Mouse (Mus musculus) liver, embryonic 14.5 days (tissue): ENCODE data around the gene Jade2. TPM values are rescaled to one million over a fixed set of nuclear protein-coding genes. Genes with fewer than 3 reads are reported as not detected.

Experiments
- ATAC-seq: fragments of 200-750 bp; cut with Nextera tagmentation; 2 replicates; pipeline ENCODE4 v1.8.0; 2017; ENCODE audit warnings: moderate number of reproducible peaks, mild to moderate bottlenecking, moderate library complexity; ENCODE audit not compliant: insufficient read depth
- DNase-seq, 3 experiments: peaks; one replicate each; pipeline ENCODE4 v3.0.0-alpha.2; 2012 to 2013; ENCODE audit warnings: low read depth in 3 of 3, low spot score in 3 of 3
- H3K27ac ChIP-seq: fragments of 300-500 bp; sonication (generic); 2 replicates; pipeline ENCODE4 v1.5.1; 2014; ENCODE audit warnings: moderate library complexity, mild to moderate bottlenecking, control low read depth, inconsistent platforms
- H3K27me3 ChIP-seq: fragments of 300-500 bp; sonication (generic); 2 replicates; pipeline ENCODE4 v1.6.1; 2014; ENCODE audit warnings: mild to moderate bottlenecking, low read length, moderate library complexity; ENCODE audit not compliant: control insufficient read depth, insufficient read depth
- H3K36me3 ChIP-seq: fragments of 300-500 bp; sonication (generic); replicated peaks from 2 replicates; pipeline ENCODE4 v1.6.1; 2014; ENCODE audit warnings: low read depth; ENCODE audit not compliant: control insufficient read depth, insufficient read depth
- H3K4me1 ChIP-seq, 2 experiments: fragments of 200-500 bp in 1 of 2; fragments of 300-500 bp in 1 of 2; sonication (generic) in 1 of 2; replicated peaks; 2 replicates each; pipeline ENCODE4 v1.6.1; 2012 to 2014; ENCODE audit warnings: antibody characterized with exemption in 1 of 2, inconsistent platforms in 1 of 2, low read length in 1 of 2; ENCODE audit not compliant: control insufficient read depth in 2 of 2, insufficient read depth in 2 of 2
- H3K4me2 ChIP-seq: fragments of 300-500 bp; sonication (generic); 2 replicates; pipeline ENCODE4 v1.6.1; 2014; ENCODE audit warnings: low read depth, mild to moderate bottlenecking, control low read depth, moderate library complexity
- H3K4me3 ChIP-seq, 2 experiments: fragments of 200-500 bp in 1 of 2; fragments of 300-500 bp in 1 of 2; sonication (generic) in 1 of 2; 2 replicates each; pipeline ENCODE4 v1.5.1; 2012 to 2014; ENCODE audit warnings: low read depth in 2 of 2, low read length in 2 of 2, mild to moderate bottlenecking in 2 of 2, control low read depth in 1 of 2, inconsistent platforms in 1 of 2, moderate library complexity in 1 of 2; ENCODE audit not compliant: insufficient read depth in 1 of 2
- H3K9ac ChIP-seq: fragments of 300-500 bp; sonication (generic); replicated peaks from 2 replicates; pipeline ENCODE4 v1.6.1; 2014; ENCODE audit warnings: mild to moderate bottlenecking, control low read depth, moderate library complexity
- H3K9me3 ChIP-seq: fragments of 300-500 bp; sonication (generic); 2 replicates; pipeline ENCODE4 v1.6.1; 2016; ENCODE audit warnings: low read length, mixed read lengths; ENCODE audit not compliant: control insufficient read depth
- CTCF ChIP-seq: IDR thresholded peaks from 2 replicates; pipeline ENCODE4 v1.5.1; 2016; ENCODE audit warnings: antibody characterized with exemption, low read depth, control low read depth
- EP300 ChIP-seq: IDR thresholded peaks from 2 replicates; pipeline ENCODE4 v1.6.1; 2016; ENCODE audit warnings: antibody characterized with exemption, low read depth
- WGBS: fragments of 180-500 bp; shearing (Covaris S2); extraction: QIAGEN DNeasy Blood & Tissue Kit; methylation state at CpG from one replicate; pipeline ENCODE4 v1.1.7; 2014; ENCODE audit not compliant: insufficient replicate concordance; 5-methylcytosine and 5-hydroxymethylcytosine counted together
- polyA plus RNA-seq, 2 experiments: library from polyadenylated mRNA; depleted of rRNA in 1 of 2; stranded (reverse) in 1 of 2; unstranded in 1 of 2; fragments of >200 nt; fragmentation: Nextera tagmentation in 1 of 2; extraction: Ambion mirVana in 1 of 2; gene quantifications; 2 replicates each; pipeline versions ENCODE4 v1.2.1 to v1.2.3; 2012 to 2014

The Jade2 gene
- polyA plus RNA-seq, 2 experiments, result 0.46 to 0.77 TPM

DNA sequence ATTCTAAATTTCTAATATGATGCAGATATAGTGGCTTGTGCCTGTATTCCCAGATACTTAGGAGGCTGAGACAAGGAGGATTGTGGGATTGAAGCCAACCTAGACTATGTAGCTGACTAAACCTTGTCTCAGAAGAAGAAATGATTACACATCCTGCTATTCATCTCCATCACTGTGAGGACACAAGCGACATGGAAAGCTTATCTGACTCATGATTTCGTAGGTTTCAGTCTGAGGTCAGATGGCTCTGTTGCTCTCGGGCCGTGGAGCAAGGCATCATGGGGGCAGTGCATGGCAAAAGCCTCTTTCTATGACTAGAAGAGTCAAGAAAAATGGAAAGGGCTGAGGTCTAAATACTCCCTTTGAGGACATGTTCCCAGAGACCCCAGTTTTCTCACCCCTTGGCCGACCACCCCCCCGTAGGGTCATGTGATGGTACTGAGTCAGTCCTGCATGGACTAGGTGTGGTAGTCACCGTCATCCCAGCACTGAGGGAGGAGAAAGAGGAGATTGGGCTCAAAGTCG is 45.4 kb downstream of the Jade2 start:
- H3K27ac ChIP-seq, result no peak overlapping the region
- no peak overlapping the region for H3K4me2 ChIP-seq
- ATAC-seq (no peak), DNase-seq (no peak)
- WGBS, result 75% methylated on average over 8 of the region's 8 CpGs
- no peaks in the 10 kb centered on the region; a peak in 1 of 4 replicates for H3K4me1 ChIP-seq
- H3K36me3 ChIP-seq, result no peaks in the 10 kb centered on the region
- no peak overlapping the region for H3K9ac ChIP-seq
- H3K9me3 ChIP-seq, result no peaks in the 10 kb centered on the region
- no peaks in the 10 kb centered on the region for H3K27me3 ChIP-seq
- no peak for TF ChIP-seq EP300
- no peak for TF ChIP-seq CTCF
- no peak overlapping the region for H3K4me3 ChIP-seq

- WGBS, result 79% methylated on average over 4 of the region's 4 CpGs
- DNase-seq, result no peak
- Histone ChIP-seq H3K27me3 (no peaks in the 10 kb centered on the region), H3K27ac (no peak overlapping the region), H3K4me2 (no peak overlapping the region), H3K4me1 (no peaks in the 10 kb centered on the region; a peak in 1 of 4 replicates), H3K9me3 (no peaks in the 10 kb centered on the region), H3K9ac (no peak overlapping the region), H3K4me3 (no peak overlapping the region), H3K36me3 (no peaks in the 10 kb centered on the region)
- no peak for ATAC-seq
- peak; percentile 66 for TF ChIP-seq CTCF
- no peak for TF ChIP-seq EP300
These were observed 46.2 kb downstream of the Jade2 start for GRCm38 (mm10) chr11:51811230-51811629.

DNA sequence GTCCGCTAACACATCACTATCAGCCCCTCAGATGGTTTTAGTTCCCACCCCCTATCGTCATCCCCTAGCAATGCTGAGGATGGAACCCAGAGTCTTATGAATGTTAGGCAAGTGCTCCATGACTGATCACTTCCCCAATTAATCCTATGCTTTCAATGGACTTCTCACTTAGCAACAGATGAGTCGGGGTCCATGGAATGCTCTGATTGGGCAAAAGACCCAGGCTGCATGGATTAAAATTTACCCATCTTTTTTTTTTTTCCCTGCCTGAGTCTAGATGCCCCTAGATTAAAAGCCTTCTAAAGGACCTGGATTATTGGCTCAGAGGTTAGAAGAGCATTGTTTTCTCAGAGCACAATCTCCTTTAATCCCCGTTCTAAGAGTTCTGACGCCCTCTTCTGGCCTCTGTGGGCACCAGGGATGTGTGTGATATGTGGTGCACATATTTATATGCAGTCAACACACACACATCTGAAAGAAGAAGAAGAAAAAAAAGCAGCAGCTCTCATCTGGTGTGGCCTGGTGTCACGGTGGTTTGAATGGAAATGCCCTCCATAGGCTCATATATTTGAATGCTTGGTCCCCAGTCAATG is 47.7 kb downstream of the Jade2 start:
- ATAC-seq (no peak), DNase-seq (peak in 1 of 3 experiments; percentile 33)
- Histone ChIP-seq H3K27me3 (no peaks in the 10 kb centered on the region), H3K27ac (no peak overlapping the region), H3K4me3 (no peak overlapping the region), H3K36me3 (no peaks in the 10 kb centered on the region), H3K4me1 (peaks cover 0 to 7% of the 10 kb centered on the region in 2 experiments; a peak in 2 of 4 replicates), H3K9ac (no peak overlapping the region), H3K9me3 (no peaks in the 10 kb centered on the region), H3K4me2 (no peak overlapping the region)
- TF ChIP-seq CTCF (peak; percentile 25; the same call in 1 of the 2 replicates), EP300 (no peak)
- 48% methylated on average over 6 of the region's 6 CpGs for WGBS

- TF ChIP-seq CTCF, result no peak
- no peak for TF ChIP-seq EP300
- Histone ChIP-seq H3K4me2 (no peak overlapping the region), H3K27ac (no peak overlapping the region), H3K9ac (no peak overlapping the region), H3K9me3 (no peaks in the 10 kb centered on the region), H3K27me3 (no peaks in the 10 kb centered on the region), H3K36me3 (no peaks in the 10 kb centered on the region), H3K4me1 (peaks cover 0 to 7% of the 10 kb centered on the region in 2 experiments; a peak in 2 of 4 replicates), H3K4me3 (no peak overlapping the region)
- WGBS, result 58% methylated on average over 13 of the region's 13 CpGs
- DNase-seq, result no peak
- no peak for ATAC-seq
These were observed 50.2 kb downstream of the Jade2 start for GRCm38 (mm10) chr11:51807108-51807879.
